Mouse (Mus musculus) embryo, embryonic 10 days (tissue): ENCODE measurements around the gene Ifrd2.

Experiments used
- DNase-seq: peaks from one replicate; pipeline ENCODE4 v3.0.0-alpha.2; 2015; ENCODE audit warnings: low spot score

Gene Ifrd2

DNA sequence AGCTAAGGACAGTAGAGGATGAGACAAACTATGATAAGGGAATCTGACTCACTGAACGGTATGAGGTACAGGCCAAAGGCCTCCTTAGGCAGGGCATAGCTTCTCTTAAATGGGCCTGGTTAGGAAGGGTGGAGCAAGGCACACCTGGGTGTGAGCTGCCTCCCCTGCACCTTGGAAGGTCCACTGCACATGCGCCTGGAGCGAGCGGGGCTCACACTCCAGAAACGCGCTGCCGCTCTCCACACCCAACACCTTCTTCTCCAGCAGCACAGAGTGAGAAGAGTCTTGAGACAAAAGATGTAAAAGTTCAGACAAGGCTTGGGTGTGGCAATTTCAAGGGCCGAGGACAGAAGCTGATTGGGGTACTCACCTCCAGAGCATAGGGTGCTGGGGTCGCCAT is 12.0 kb downstream of the Ifrd2 start:
- DNase-seq: no peak

DNA sequence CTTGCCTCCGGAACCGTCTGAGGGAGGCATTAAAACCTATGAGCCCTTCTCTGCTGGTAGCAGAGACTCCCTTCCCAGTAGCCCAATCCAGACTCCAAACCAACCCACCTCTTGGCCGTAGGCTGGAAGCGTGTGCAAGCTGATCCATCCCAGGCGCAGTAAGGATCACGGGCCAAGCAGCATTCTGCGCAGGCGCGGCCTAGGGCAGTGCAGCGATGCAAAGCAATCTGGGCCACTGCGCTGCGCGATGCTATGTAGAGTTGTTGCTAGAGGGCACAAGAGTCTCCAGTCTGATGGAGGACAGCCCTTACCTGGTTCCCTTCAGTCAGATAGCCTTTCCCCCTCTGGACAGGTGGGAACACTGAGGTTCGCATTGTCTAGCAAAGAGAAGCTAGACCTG is 12.4 kb downstream of the Ifrd2 start:
- DNase-seq: peak; percentile 50

DNA sequence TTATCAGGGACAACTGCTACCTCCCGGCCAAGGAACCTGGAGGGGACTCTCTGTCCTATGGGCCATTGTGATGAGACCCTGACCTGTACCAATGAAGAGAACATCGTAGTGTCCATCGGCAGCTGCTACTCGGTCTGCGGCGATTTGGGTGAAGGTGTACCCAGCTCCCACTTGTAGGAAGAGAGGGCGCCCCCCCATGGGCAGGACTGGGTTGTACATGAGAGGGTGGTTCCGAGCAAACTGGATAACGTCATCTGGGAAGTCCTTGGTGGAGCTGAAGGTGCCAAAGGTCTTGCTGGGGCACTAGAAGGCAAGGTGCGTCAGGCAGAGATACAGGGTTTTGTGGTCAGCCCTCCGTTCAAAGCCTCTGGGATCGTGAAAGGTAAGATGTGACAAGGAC is 13.3 kb downstream of the Ifrd2 start:
- no peak for DNase-seq

DNA sequence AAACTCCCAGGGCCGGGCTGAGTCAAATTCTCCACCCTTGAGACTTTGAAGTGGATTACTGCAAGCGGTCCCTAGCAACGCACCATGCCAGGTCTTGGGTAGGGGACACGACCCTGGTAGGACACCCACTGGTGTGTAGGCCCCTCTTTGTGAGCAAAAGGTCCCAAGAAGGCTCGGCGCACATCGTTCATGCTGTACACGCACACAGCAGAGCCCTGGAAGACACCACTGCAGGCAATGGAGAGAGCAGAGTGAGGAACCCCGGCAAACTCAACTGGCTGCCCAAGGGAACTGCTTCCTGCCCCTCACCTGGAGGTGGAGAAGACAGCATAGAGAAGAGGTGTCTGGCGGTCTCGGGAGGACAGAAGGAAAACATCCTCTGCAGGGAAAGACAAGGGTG is 13.8 kb downstream of the Ifrd2 start:
- DNase-seq: no peak

DNA sequence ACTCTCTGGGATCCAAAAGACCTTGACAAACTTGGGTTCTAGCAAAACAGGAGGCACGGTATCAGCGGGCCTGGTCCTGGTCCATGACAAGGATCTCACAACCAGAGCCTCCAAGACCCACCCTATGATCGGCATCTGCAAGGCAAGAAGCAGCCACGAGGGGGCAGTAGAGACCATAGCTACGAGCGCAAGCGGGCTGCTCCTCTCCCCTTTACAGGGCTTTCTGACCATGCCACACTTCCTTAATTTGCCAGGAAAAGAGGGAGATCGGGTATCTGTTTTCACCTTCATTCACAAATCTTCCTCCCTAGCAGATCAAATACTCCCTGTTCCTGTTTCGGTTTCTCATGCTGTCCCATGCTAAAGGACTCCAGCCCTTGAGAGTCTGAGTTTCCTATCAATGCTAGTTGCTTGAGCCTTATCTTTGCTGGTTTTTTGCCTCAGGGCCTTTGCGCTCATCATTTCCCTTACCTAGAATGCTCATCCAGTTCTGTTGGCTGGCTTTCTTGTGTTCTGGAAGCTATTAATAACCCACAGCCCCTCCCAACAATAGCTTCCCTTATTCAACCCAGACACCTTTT is 14.7 kb downstream of the Ifrd2 start:
- DNase-seq: peak; percentile 93

DNA sequence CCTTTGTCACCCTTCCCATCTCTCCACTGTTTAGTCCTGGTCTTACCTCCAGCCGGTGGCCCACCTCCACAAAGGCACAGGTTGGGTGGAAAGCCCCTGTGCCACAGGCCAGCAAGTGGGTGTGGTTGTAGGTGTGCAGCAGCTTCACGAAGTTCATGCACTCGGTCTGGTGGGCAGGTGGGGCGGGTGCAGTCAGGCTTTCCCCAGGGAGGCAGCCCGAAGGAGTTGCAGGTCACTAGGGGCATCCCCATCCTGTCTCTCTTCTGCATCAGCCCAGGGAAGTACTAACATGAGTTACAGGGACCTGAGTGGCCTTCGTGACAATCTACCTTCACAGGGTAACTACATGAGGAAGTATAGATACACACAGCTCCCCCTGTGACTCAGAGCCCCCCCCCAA is 15.8 kb downstream of the Ifrd2 start:
- DNase-seq: no peak

DNA sequence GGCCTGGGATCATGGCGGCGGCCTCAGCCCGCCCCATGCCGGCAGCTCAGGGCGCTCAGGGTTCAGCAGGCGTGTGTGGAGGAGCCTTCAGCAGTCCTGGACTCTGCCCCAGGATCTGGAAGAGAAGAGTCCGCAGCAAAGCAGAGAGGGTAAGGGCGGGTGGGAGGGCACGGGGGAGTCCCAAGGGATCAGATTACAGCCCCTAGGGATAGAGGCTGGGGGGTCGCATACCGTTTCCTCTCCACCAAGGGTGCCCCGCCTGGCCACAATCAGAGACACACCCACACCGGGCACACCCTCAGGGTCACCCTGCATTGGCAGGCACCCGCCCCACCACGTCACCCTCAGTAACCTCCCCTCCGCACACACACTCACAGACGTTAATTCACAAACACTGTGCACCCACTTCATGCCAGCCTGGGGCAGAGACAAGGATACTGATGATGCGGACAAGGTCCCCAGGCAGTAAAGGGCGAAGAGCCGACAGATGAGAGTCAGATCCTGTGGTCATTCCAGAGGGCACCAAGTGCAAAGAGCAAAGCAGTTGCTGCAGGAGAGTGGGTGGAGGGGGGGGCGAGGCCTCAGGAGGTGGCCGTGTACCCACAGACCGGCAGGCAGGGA is 17.7 kb downstream of the Ifrd2 start:
- DNase-seq: no peak

DNA sequence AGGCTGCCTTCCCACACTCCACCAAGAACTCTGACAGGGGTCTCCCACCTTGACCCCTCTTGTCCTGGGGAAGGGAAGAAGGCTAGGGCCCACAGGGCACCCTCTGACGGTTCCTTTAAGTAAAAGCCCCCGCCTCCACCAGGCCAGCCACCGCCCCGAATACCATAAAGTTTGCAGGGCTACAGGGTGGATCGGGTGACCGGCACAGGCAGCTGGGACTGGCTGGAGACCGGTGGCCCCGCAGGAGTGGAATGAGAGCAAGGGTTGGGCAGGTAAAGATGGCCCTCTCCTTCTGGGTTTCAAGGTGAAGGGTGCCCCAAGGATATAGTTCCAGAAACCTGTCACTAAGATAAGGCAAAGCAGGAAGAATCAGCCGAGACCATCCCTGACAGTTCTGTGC is 19.1 kb downstream of the Ifrd2 start:
- DNase-seq: no peak

DNA sequence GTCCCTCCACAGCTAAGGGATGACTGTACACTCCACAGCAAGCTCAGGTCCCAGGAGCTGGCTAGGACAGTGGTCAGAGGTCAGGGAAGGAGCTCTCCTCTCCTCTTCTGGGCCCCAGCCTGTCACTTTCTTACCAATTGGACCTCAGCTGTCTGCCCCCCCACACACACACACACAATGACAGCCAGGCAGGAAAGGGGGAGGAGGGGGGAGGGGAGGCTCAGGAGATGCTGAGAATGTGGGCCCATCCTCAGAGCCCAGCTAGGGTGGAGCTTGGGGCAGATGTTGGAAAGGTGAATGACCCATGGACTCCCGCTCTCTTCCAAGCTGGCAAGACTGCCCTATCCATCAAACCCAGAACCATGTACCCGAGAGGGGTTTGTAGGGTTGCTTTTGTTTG is 19.6 kb downstream of the Ifrd2 start:
- no peak for DNase-seq

DNA sequence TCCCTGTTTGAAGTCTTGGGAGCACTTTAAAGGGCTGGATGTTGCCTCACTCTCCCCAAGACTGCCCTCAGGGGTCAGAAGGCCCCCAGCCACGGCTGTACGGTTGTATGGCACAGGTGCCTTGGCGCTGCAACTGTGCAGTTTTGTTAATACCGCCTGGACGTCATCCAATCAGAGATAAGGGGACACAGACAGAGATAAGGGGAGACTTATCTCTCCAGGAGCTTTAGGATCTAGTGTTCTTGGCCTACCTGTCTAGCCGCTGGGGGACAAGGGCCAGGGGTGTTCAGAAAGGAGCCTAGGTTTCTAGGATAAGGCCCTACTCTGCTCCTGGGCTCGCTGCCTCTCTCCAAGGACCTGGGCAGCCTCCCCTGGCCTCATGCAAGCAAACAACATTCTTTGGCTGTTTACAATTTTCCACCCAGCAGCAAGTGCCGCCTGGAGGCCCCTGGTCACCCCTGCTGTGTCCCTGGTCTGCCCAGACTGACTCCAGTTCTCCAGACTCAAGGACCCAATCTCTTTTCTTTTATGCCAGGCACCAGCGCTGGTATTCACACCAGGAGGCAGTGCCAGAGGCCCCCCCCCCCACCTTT is 20.3 kb downstream of the Ifrd2 start:
- DNase-seq: no peak

DNA sequence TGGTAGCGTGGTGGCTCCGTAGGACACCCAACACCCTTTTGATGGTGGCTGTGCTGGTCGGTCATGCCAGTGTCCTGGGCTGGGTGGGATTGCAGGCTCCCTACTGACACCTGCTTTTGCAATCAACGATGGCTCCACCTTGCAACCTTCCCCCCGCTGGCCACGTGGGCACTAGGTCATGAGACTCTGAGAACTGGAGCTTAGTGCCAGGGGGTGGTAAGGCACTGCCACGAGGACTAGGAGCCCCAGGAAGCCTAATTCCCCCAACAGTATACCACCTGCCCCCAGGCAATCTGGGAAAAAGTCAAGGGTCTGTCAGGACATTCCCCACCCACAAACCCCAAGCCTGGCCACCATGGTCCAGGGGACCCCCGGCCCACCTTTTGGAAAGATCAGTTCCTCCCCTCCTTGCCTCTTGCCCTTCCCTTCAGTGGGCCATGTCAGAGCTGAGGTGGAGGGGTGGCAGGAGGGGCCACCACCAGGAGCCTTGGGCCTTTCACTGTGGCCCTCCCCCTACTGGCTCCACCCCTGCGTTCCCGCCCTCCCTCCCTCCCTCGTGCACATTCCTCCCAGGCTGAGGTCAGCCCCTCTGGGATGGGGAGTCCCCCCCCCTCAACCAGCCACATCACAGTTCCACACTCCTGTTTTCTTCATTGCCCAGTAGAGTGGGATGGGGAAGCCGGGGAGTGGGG is 21.4 kb downstream of the Ifrd2 start, which contains the start of gene Sema3b:
Gene Sema3b, minus strand, starts transcription at position 489 of the 692 bp plus-strand sequence.
- DNase-seq: no peak

DNA sequence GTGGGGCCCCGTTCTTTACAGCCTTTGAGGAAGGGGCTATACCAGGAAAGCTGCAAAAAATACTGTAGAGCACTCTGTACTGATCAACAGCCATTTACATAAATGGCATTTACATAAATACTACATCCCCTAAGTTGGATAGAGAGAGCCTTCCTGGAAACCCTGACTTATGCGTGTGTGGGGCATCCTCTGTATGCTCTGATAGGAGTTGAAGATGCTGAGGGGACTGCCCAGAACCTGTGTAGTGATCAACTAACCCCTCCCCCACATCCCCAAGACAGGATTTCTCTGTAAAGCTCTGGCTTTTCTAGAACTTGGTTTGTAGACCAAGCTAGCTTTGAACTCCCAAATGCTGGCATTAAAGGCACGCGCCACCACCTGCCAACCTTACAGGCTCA is 22.0 kb downstream of the Ifrd2 start:
- DNase-seq: no peak

DNA sequence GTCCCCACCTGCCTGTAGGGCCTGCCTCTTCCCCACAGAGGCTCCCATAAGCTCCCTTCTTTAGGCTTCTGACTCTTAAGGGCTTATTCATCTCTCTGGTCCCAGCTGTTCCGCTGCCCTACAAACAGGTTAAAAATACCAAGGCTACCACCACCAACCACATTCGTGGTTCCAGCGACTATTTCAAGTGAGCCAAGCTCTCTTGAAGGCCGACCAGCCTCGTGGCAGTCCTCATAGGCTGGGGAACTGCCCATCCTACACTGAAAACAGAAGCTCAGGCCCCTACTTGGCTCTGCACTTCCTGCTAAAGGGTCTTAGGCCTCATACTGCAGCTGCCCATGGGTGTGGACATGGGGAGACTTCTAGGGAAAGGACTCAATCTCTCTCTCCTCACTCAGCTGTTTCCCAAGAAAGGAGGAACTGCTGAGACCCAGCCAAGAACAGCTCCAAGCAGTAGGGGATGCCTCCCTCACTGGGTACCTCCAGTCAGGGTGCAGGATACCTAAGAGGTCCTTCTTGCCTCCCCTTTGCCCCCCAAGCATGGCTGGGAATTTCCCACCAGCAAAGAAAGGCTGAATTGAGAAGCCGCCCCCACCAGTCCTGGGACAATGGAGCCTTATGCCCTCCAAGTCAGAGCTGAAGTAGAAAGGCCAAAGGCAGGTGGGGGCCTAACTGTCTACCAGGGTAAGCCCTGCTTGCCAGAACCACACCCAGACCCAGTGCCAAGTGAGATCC is 24.2 kb downstream of the Ifrd2 start:
- no peak for DNase-seq

DNA sequence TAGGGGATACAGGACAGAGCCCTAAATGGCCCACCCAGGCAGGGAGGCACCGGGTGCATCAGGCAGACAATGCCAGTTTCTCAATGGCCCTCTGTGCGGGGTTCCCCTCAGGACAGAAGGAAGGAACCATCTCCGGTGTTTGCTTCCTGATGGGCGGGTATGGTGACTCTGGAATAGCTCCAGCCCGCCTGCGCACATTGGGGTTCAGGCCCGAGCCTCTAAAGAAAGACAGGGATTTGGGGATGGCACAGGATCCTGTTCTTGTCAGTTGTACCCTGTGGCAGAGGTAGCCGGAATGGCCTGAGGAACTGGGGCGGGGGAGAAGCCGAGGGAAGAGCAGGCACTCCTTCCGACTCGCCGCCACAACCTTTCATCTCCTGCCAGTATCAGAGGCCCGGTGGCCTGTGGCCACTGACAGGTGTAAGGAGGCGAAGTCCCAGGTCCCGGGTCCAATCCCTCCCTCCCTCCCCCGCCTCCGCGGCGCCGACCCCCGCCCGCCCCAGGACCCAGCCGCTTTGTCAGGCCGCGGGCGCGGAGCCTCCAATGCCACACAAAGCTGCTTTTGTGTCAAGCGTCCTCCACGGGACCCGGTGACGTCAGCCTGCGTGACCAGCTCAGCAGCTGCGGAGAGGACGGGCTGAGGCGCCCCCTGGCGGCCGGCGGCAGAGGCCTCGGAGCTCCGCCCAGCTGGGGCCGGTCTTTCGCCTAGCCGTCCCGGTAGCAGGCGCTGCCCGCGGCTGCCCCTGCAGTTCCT is 24.9 kb downstream of the Ifrd2 start:
- DNase-seq: peak; percentile 97

DNA sequence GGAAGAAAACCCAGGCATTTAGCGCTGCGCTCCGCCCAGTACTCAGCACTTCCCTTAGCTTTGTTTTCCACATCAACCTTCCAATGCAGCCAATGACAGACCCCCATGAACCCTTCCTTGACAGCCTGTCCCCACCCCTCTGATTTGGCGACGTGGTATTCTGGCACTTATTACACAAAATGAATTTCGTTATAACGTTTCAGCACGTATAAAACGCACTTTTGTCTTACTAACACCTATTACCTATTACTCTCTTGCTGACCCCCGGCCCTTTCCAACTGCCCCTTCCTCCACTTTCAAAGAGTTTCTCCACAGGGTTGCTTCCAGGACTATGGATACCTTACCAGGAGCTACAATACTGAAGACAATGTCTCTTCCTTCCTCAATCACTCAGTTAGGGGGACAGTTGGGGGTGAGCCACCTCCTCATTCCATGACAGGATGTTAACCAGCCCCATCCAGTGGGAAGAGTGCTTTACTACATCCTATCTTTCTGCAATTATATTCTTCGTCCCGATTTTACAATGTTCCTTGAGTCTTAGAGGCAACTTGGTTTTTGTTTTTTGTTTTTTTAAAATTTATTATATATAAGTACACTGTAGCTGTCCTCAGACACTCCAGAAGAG is 25.6 kb downstream of the Ifrd2 start:
- no peak for DNase-seq

DNA sequence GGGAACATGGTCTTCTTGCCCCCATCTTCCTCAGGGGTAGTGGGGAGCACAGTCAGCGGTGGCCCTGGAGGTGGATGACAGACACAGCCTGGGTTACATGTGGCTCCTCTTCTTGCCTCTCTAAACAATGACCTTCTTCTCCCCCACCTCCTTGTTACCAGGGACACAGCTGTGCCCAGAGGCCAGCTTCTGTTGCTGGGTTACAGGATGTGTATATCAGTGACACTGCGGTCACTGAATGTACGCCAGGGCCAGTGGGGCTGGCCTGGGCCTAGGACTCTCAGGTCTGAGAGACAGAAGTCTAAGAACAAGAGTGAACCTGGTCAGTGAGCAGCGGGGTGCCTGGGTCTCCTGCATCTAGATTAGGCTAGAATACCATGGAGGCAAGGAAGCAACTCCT is 27.6 kb downstream of the Ifrd2 start:
- no peak for DNase-seq

DNA sequence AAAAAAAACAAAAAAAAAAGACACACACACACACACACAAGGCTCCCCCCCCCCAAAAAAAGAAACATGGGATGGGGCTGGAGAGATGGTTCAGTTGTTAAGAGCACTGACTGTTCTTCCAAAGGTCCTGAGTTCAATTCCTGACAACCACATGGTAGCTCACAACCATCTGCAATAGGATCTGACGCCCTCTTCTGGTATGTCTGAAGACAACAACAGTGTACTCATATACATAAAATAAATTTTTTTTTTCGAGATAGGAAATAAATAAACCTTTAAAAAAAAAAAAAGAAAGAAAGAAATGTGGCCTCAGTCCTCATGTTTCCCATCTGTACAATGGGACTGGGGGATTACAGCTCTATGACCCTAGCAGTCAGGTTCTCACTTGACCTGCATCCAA is 30.0 kb downstream of the Ifrd2 start:
- DNase-seq: no peak

DNA sequence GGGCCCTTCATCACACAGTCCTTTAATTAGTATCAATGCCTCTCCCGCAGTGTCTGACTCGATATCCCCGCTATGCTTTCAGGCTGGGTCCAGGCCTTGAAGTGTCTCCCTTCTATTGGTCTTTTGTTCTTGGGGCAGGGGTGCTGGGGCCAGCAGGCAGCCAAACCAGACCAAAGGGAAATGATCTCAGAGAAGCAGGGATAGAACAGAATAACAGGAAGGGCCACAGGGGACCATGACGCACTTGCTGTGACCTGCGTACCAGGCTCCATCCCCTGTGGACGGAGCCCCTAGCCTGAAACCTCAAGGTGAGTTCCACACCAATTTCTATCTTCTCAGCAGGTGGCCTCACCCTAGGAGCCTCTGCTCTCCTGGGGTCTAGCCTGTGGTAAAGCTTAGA is 30.7 kb downstream of the Ifrd2 start:
- no peak for DNase-seq

DNA sequence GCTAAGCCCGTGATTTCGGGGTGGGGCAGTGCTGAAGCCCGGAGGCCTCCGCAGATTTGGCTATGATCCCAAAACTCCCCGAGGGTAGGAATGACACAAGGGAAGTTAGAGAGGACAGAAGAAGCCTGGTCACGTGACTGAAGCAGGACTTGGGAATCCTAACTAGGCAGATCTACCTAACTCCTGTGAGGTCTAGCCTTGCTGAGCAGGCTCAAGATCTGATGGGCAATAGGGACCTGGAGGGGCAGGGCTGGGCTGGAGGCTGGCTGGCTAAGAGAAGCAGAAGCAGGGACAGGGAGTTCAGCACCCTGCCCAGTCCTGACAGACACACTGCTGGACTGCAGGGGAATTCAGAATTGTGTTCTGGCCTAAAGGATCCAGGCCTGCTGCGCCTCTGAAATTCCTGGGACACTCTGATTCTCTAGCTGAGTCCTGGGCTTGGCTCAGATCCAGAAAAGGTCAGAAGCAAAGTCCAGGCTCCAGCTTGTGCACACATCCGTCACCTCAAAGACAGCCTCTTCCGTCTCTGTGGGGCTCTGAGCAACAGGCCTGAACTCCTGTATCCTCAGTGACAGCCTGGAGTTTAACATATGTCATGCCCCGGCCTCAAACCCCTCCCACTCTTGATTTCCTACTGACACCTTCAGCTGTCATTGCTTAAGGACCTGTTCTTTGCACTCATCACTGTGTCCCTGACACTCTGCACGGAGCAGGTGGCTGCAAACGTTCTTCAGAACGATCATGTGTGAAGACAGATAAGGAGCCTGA is 31.5 kb downstream of the Ifrd2 start:
- DNase-seq: no peak

DNA sequence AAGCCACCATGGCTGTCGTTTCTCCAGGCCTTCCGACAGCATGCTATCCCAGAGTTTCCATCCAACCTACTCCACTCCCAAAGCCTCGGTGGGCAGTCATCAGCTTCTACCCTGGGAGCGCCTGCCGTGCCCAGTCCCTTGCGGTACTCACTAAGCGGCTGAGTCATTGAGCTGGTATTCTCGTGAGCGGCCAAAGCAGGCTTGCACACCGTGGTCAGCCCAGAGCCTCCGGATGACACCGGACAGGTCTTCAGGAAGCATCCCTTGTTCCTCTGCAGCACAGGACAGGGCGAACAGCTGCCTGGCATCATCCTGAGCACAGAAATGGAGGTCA is 32.1 kb downstream of the Ifrd2 start:
- DNase-seq: no peak

DNA sequence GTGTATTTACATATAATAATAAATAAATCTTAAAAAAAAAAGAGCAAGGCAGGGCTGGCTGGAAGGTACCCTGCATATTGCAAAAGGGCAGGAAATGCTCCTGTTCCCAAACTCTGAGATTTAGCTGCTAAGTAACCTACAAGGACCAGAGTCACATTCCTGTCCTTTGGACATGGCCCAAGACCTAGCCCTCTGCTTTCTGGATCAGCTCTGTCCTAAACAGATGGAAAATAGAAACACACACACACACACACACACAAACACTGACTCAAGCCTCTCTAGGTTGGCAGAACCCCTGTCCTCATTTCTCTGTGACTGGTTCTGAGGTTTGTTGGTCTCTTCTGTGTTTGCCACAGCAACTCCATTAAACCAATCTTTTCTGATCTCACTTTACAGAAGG is 33.5 kb downstream of the Ifrd2 start:
- no peak for DNase-seq
